Mouse (Mus musculus): Measurements from ENCODE around the gene Krt81.
A peak's percentile ranks its signal among the peaks of the same experiment; 100 is the strongest.

DNA sequence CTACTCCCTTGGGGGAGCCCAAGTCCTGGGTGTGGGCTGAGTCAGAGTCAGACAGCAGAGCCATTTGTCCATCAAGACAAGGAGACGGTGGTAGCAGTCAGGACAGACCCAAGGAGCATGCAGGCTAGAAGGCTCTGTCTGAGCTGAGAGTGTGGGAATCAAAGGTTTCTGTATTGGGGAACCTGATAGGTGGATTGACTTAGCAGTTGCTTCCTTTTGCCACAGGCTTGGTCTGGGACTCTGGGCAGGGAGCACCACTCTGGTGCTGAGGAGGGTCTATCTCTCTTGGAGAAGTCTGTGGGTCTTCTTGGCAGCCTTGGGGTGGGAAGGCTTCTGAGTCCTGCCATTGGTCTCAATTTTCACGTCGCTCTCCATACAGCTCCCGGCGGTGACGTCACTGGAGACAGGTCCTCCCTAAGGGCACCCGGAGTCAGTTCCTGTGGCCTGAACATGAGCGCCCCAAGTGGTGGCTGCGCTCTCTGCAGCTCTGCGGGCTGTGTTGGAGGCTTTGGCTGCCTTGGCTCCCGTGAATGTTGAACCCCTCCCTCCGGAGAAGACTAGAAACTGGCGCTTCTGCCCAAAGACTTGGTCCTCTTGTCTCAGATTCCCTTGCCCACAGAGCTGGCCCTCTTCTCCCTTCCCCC, 10.3 kb downstream of the Krt81 start:
- TF ChIP-seq CTCF (IDR thresholded peaks at IDR 0.05; ENCODE audit: low read depth), result peak; percentile 81
- TF ChIP-seq EP300 (IDR thresholded peaks at IDR 0.05; ENCODE audit: low read depth), result no peak
